Comparison of ENCODE assay signal across 8 mouse cellular contexts in genomic region chr10:53597121-53597881, GRCm38 (mm10). TPM values are rescaled to one million over a fixed set of nuclear protein-coding genes. Genes with fewer than 3 reads are reported as not detected.
DNase-seq lines count a peak whose midpoint lies in the region; ATAC-seq and TF ChIP-seq lines count a peak whose summit lies in the region.

No protein-coding gene starts in this region.

- ATAC-seq in erythroblast, adult 5-6 weeks (replicated peaks; ENCODE audit: low FRiP score, poor library complexity, severe bottlenecking): peak; percentile 38; the same call in 1 of the 2 replicates
- peak; percentile 49 for ATAC-seq in heart, embryonic 12.5 days (ENCODE audit: insufficient number of reproducible peaks, low FRiP score)
- ATAC-seq in kidney, embryonic 16.5 days (ENCODE audit: low FRiP score, low TSS enrichment): peak; percentile 28; the same call in 1 of the 2 replicates
- peak; percentile 31 for ATAC-seq in liver, embryonic 16.5 days (ENCODE audit: low read depth)
- ATAC-seq in neural tube, embryonic 11.5 days (ENCODE audit: insufficient read depth, low FRiP score, low TSS enrichment): peak; percentile 16
- peak; percentile 19; the same call in 1 of the 2 replicates for ATAC-seq in stomach, embryonic 16.5 days (ENCODE audit: insufficient read depth, low FRiP score)

- peaks cover 10% of the 10 kb centered on the region; the same call in 1 of the 2 replicates for H3K36me3 ChIP-seq in heart, embryonic 12.5 days
- peaks cover 9% of the 10 kb centered on the region; the same call in 1 of the 2 replicates for H3K36me3 ChIP-seq in kidney, embryonic 16.5 days (ENCODE audit: insufficient read depth, low read length)
- H3K36me3 ChIP-seq in liver, embryonic 16.5 days (ENCODE audit: control insufficient read depth, insufficient read depth): peaks cover 9% of the 10 kb centered on the region
- no peaks in the 10 kb centered on the region for H3K36me3 ChIP-seq in neural tube, embryonic 11.5 days (ENCODE audit: control insufficient read depth, insufficient read depth, low read length)
- H3K36me3 ChIP-seq in stomach, embryonic 16.5 days (ENCODE audit: control insufficient read depth, insufficient read depth, low read length): no peaks in the 10 kb centered on the region

- peak overlapping the region; percentile 29 for H3K27ac ChIP-seq in cerebellum, adult 2 months (ENCODE audit: insufficient read depth, low read length)
- H3K27ac ChIP-seq in heart, embryonic 12.5 days (ENCODE audit: poor library complexity, severe bottlenecking): peak overlapping the region; percentile 99
- H3K27ac ChIP-seq in kidney, embryonic 16.5 days (ENCODE audit: low read length): peak overlapping the region; percentile 99
- peak overlapping the region; percentile 98 for H3K27ac ChIP-seq in liver, embryonic 16.5 days (ENCODE audit: low read length)
- peak overlapping the region; percentile 98 for H3K27ac ChIP-seq in neural tube, embryonic 11.5 days (ENCODE audit: low read depth, low read length)
- peak overlapping the region; percentile 99 for H3K27ac ChIP-seq in stomach, embryonic 16.5 days (ENCODE audit: low read length)

- H3K9me3 ChIP-seq in heart, embryonic 12.5 days (replicated peaks): no peaks in the 10 kb centered on the region
- H3K9me3 ChIP-seq in kidney, embryonic 16.5 days (ENCODE audit: low read length): no peaks in the 10 kb centered on the region
- H3K9me3 ChIP-seq in liver, embryonic 16.5 days (replicated peaks; ENCODE audit: control insufficient read depth, low read length): no peaks in the 10 kb centered on the region
- no peaks in the 10 kb centered on the region for H3K9me3 ChIP-seq in neural tube, embryonic 11.5 days (ENCODE audit: control insufficient read depth, low read length)
- H3K9me3 ChIP-seq in stomach, embryonic 16.5 days (replicated peaks; ENCODE audit: control insufficient read depth, low read length): no peaks in the 10 kb centered on the region

- DNase-seq in cerebellum, adult 2 months: peak in 1 of 2 experiments; percentile 55
- no peak for DNase-seq in cerebellum, adult 11 months
- peak; percentile 63 for DNase-seq in neural tube, embryonic 11.5 days (ENCODE audit: low spot score)

- peak overlapping the region; percentile 100 for H3K9ac ChIP-seq in heart, embryonic 12.5 days
- H3K9ac ChIP-seq in kidney, embryonic 16.5 days (replicated peaks; ENCODE audit: low read length): peak overlapping the region; percentile 98
- peak overlapping the region; percentile 96 for H3K9ac ChIP-seq in liver, embryonic 16.5 days (ENCODE audit: low read depth, low read length)
- peak overlapping the region; percentile 94 for H3K9ac ChIP-seq in neural tube, embryonic 11.5 days (ENCODE audit: low read length)
- peak overlapping the region; percentile 96 for H3K9ac ChIP-seq in stomach, embryonic 16.5 days (ENCODE audit: low read length)

- no peaks in the 10 kb centered on the region for H3K27me3 ChIP-seq in cerebellum, adult 2 months (ENCODE audit: control insufficient read depth, insufficient read depth, low read length)
- no peaks in the 10 kb centered on the region for H3K27me3 ChIP-seq in heart, embryonic 12.5 days (replicated peaks)
- no peaks in the 10 kb centered on the region for H3K27me3 ChIP-seq in kidney, embryonic 16.5 days (ENCODE audit: insufficient read depth, low read length)
- H3K27me3 ChIP-seq in liver, embryonic 16.5 days (ENCODE audit: control insufficient read depth, insufficient read depth, low read depth, low read length): no peaks in the 10 kb centered on the region
- H3K27me3 ChIP-seq in neural tube, embryonic 11.5 days (ENCODE audit: control insufficient read depth, insufficient read depth, low read length): no peaks in the 10 kb centered on the region
- H3K27me3 ChIP-seq in stomach, embryonic 16.5 days (ENCODE audit: control insufficient read depth, insufficient read depth, low read length): no peaks in the 10 kb centered on the region

- TF ChIP-seq CTCF in cerebellum, adult 2 months (IDR thresholded peaks at IDR 0.05; ENCODE audit: borderline replicate concordance, insufficient read depth, low read depth, low read length): no peak

- peaks cover 2% of the 10 kb centered on the region; the same call in 1 of the 2 replicates for H3K4me1 ChIP-seq in cerebellum, adult 2 months (ENCODE audit: control insufficient read depth, insufficient read depth, low read length)
- H3K4me1 ChIP-seq in heart, embryonic 12.5 days (replicated peaks): peaks cover 16% of the 10 kb centered on the region
- peaks cover 27% of the 10 kb centered on the region for H3K4me1 ChIP-seq in kidney, embryonic 16.5 days (ENCODE audit: insufficient read depth, low read length)
- H3K4me1 ChIP-seq in liver, embryonic 16.5 days (ENCODE audit: control insufficient read depth, low read depth, low read length): peaks cover 17% of the 10 kb centered on the region
- peaks cover 11% of the 10 kb centered on the region for H3K4me1 ChIP-seq in neural tube, embryonic 11.5 days (ENCODE audit: control insufficient read depth, insufficient read depth, low read length)
- H3K4me1 ChIP-seq in stomach, embryonic 16.5 days (ENCODE audit: control insufficient read depth, insufficient read depth, low read length): peaks cover 16% of the 10 kb centered on the region

- TF ChIP-seq POLR2A in cerebellum, adult 2 months (IDR thresholded peaks at IDR 0.05; ENCODE audit: borderline replicate concordance, insufficient read depth, low read length): no peak

- peak overlapping the region; percentile 72 for H3K4me2 ChIP-seq in heart, embryonic 12.5 days
- peak overlapping the region; percentile 62 for H3K4me2 ChIP-seq in kidney, embryonic 16.5 days (replicated peaks; ENCODE audit: low read depth, low read length)
- H3K4me2 ChIP-seq in liver, embryonic 16.5 days (ENCODE audit: low read depth, low read length): peak overlapping the region; percentile 95
- H3K4me2 ChIP-seq in neural tube, embryonic 11.5 days (ENCODE audit: low read depth): peak overlapping the region; percentile 50
- peak overlapping the region; percentile 53 for H3K4me2 ChIP-seq in stomach, embryonic 16.5 days (ENCODE audit: low read depth, low read length)

- peak overlapping the region; percentile 87 for H3K4me3 ChIP-seq in cerebellum, adult 2 months (replicated peaks; ENCODE audit: insufficient read depth, low read depth, low read length)
- H3K4me3 ChIP-seq in heart, embryonic 12.5 days: peak overlapping the region; percentile 99
- peak overlapping the region; percentile 99 for H3K4me3 ChIP-seq in kidney, embryonic 16.5 days (ENCODE audit: low read length)
- H3K4me3 ChIP-seq in liver, embryonic 16.5 days (ENCODE audit: low read depth, low read length): peak overlapping the region; percentile 97
- peak overlapping the region; percentile 85 for H3K4me3 ChIP-seq in neural tube, embryonic 11.5 days (ENCODE audit: low read depth, low read length)
- peak overlapping the region; percentile 79 for H3K4me3 ChIP-seq in stomach, embryonic 16.5 days (replicated peaks; ENCODE audit: low read length)

- WGBS in cerebellum, adult 2 months: under 1% methylated on average over 92 of the region's 99 CpGs
- under 1% methylated on average over 81 of the region's 99 CpGs for WGBS in heart, embryonic 12.5 days
- under 1% methylated on average over 84 of the region's 99 CpGs for WGBS in kidney, embryonic 16.5 days
- WGBS in liver, embryonic 16.5 days (ENCODE audit: insufficient replicate concordance): under 1% methylated on average over 94 of the region's 99 CpGs
- WGBS in neural tube, embryonic 11.5 days: under 1% methylated on average over 81 of the region's 99 CpGs
- WGBS in stomach, embryonic 16.5 days: under 1% methylated on average over 97 of the region's 99 CpGs

RNA-seq across cellular contexts. Expression of gene Asf1a, which starts 0.7 kb away (rescaled TPM):
- 27.0 TPM in 2 replicates for polyA plus RNA-seq in cerebellum, adult 2 months (2012; rRNA removed)
- 31.1 and 50.2 TPM in 2 replicates for total RNA-seq in erythroblast, adult 5-6 weeks (2015; ENCODE audit: low replicate concordance)
- total RNA-seq in erythroblast, adult 5-6 weeks (2017; ENCODE audit: low replicate concordance): 21.5 and 33.2 TPM in 2 replicates
- 80.7 and 80.8 TPM in 2 replicates for polyA plus RNA-seq in heart, embryonic 12.5 days (2016; fragmentation: Nextera tagmentation; extraction: Ambion mirVana)
- polyA plus RNA-seq in kidney, embryonic 16.5 days (2015; fragmentation: Nextera tagmentation; extraction: Ambion mirVana): 98.9 and 102 TPM in 2 replicates
- polyA plus RNA-seq in liver, embryonic 16.5 days (2015; fragmentation: Nextera tagmentation; extraction: Ambion mirVana): 55.4 and 62.2 TPM in 2 replicates
- polyA plus RNA-seq in neural tube, embryonic 11.5 days (2014; fragmentation: Nextera tagmentation; extraction: Ambion mirVana): 157 and 168 TPM in 2 replicates
- polyA plus RNA-seq in stomach, embryonic 16.5 days (2015; fragmentation: Nextera tagmentation; extraction: Ambion mirVana): 68.6 and 77.3 TPM in 2 replicates

RNA-seq across cellular contexts. Expression of gene Mcm9, which starts 32.9 kb away (rescaled TPM):
- polyA plus RNA-seq in cerebellum, adult 2 months (2012; rRNA removed): 5.3 and 5.7 TPM in 2 replicates
- 8.8 and 15.4 TPM in 2 replicates for total RNA-seq in erythroblast, adult 5-6 weeks (2015; ENCODE audit: low replicate concordance)
- 14.9 and 49.1 TPM in 2 replicates for total RNA-seq in erythroblast, adult 5-6 weeks (2017; ENCODE audit: low replicate concordance)
- 11.6 and 14.1 TPM in 2 replicates for polyA plus RNA-seq in heart, embryonic 12.5 days (2016; fragmentation: Nextera tagmentation; extraction: Ambion mirVana)
- 9.6 and 11.6 TPM in 2 replicates for polyA plus RNA-seq in kidney, embryonic 16.5 days (2015; fragmentation: Nextera tagmentation; extraction: Ambion mirVana)
- polyA plus RNA-seq in liver, embryonic 16.5 days (2015; fragmentation: Nextera tagmentation; extraction: Ambion mirVana): 3.7 and 3.8 TPM in 2 replicates
- 16.0 and 17.3 TPM in 2 replicates for polyA plus RNA-seq in neural tube, embryonic 11.5 days (2014; fragmentation: Nextera tagmentation; extraction: Ambion mirVana)
- polyA plus RNA-seq in stomach, embryonic 16.5 days (2015; fragmentation: Nextera tagmentation; extraction: Ambion mirVana): 6.1 and 8.7 TPM in 2 replicates

Comparison
In these comparisons a context has a peak if more than half of its experiments do, and no peak if none do; other contexts are left out.
1. H3K27ac ChIP-seq: peak in every context shown above with its lines; median percentile 99 in heart, embryonic 12.5 days; 99 in kidney, embryonic 16.5 days; 99 in stomach, embryonic 16.5 days; 98 in liver, embryonic 16.5 days; 98 in neural tube, embryonic 11.5 days; 29 in cerebellum, adult 2 months.